Mouse (Mus musculus) heart, postnatal 0 days (tissue): ENCODE measurements around the gene Mtfmt. TPM values are rescaled to one million over a fixed set of nuclear protein-coding genes. Genes with fewer than 3 reads are reported as not detected.
A peak's percentile ranks its signal among the peaks of the same experiment; 100 is the strongest.

Experiments
- ATAC-seq: fragments of 200-750 bp; cut with Nextera tagmentation; 2 replicates; pipeline ENCODE4 v1.8.0; 2017; ENCODE audit warnings: low read depth, moderate number of reproducible peaks, moderate library complexity; ENCODE audit not compliant: insufficient read depth
- DNase-seq: peaks from one replicate; pipeline ENCODE4 v3.0.0-alpha.2; 2016; ENCODE audit warnings: low spot score
- H3K27ac ChIP-seq: fragments of 300-500 bp; sonication (generic); 2 replicates; pipeline ENCODE4 v1.5.1; 2014; ENCODE audit warnings: low read depth, mild to moderate bottlenecking
- H3K27me3 ChIP-seq: fragments of 300-500 bp; sonication (generic); 2 replicates; pipeline ENCODE4 v1.6.1; 2014; ENCODE audit warnings: low read length, mixed read lengths; ENCODE audit not compliant: control insufficient read depth, insufficient read depth
- H3K36me3 ChIP-seq: fragments of 300-500 bp; sonication (generic); replicated peaks from 2 replicates; pipeline ENCODE4 v1.6.1; 2014; ENCODE audit warnings: low read length, mixed read lengths; ENCODE audit not compliant: control insufficient read depth, insufficient read depth
- H3K4me1 ChIP-seq: fragments of 300-500 bp; sonication (generic); 2 replicates; pipeline ENCODE4 v1.6.1; 2014; ENCODE audit warnings: antibody characterized with exemption; ENCODE audit not compliant: control insufficient read depth, insufficient read depth
- H3K4me2 ChIP-seq: fragments of 300-500 bp; sonication (generic); 2 replicates; pipeline ENCODE4 v1.6.1; 2014; ENCODE audit warnings: low read depth, mild to moderate bottlenecking, low read length, moderate library complexity
- H3K4me3 ChIP-seq: fragments of 300-500 bp; sonication (generic); 2 replicates; pipeline ENCODE4 v1.5.1; 2014; ENCODE audit warnings: low read depth, low read length
- H3K9ac ChIP-seq: fragments of 300-500 bp; sonication (generic); replicated peaks from 2 replicates; pipeline ENCODE4 v1.6.1; 2014; ENCODE audit warnings: low read depth, low read length, mixed read lengths
- H3K9me3 ChIP-seq: fragments of 300-500 bp; sonication (generic); replicated peaks from 2 replicates; pipeline ENCODE4 v1.6.1; 2016; ENCODE audit warnings: low read length; ENCODE audit not compliant: control insufficient read depth
- CTCF ChIP-seq: IDR thresholded peaks from 2 replicates; pipeline ENCODE4 v1.5.1; 2016; ENCODE audit warnings: antibody characterized with exemption, control low read depth, low read depth
- EP300 ChIP-seq: IDR thresholded peaks from 2 replicates; pipeline ENCODE4 v1.6.1; 2016; ENCODE audit warnings: antibody characterized with exemption, low read depth
- WGBS: fragments of 180-500 bp; shearing (Covaris S2); extraction: QIAGEN DNeasy Blood & Tissue Kit; methylation state at CpG from one replicate; pipeline ENCODE4 v1.1.7; 2014; 5-methylcytosine and 5-hydroxymethylcytosine counted together
- polyA plus RNA-seq: library from polyadenylated mRNA; unstranded; fragments of >200 nt; fragmentation: Nextera tagmentation; extraction: Ambion mirVana; gene quantifications from 2 replicates; pipeline ENCODE4 v1.2.1, GENCODE M21; 2015
- total RNA-seq: library from RNA; depleted of rRNA; stranded (reverse); fragments of >200 nt; gene quantifications from 2 replicates; pipeline ENCODE4 v1.2.3, GENCODE M21; 2014; ENCODE audit warnings: low replicate concordance

The Mtfmt gene
- total and polyA plus RNA-seq, 2 experiments from 2014 or later: 9.1 to 15.9 TPM

DNA sequence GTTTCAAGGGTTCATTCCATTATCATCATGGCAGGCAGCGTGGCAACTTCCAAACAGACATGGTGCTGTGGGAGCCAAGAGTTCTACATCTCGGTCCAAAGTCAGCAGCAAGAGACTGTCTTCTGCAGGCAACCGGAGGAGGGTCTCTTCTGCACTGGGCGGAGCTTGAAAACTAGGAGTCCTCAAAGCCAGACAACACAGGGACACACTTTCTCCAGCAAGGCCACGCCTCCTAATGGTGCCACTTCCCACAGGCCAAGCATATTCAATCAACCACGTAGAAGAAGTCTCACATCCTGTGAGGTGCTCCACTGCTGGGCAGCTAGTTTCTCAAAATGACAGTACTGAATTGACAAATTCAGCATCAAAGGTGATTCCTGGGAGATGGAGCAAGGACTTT, 12.4 kb downstream of the Mtfmt start:
- DNase-seq: no peak
- Histone ChIP-seq H3K9me3 (no peaks in the 10 kb centered on the region), H3K27me3 (no peaks in the 10 kb centered on the region), H3K36me3 (peaks cover 70% of the 10 kb centered on the region), H3K4me2 (no peak overlapping the region), H3K4me1 (no peaks in the 10 kb centered on the region), H3K4me3 (no peak overlapping the region), H3K27ac (no peak overlapping the region), H3K9ac (no peak overlapping the region)
- ATAC-seq: no peak
- TF ChIP-seq CTCF: no peak
- TF ChIP-seq EP300: no peak
- WGBS: 89% methylated on average over 6 of the region's 6 CpGs

DNA sequence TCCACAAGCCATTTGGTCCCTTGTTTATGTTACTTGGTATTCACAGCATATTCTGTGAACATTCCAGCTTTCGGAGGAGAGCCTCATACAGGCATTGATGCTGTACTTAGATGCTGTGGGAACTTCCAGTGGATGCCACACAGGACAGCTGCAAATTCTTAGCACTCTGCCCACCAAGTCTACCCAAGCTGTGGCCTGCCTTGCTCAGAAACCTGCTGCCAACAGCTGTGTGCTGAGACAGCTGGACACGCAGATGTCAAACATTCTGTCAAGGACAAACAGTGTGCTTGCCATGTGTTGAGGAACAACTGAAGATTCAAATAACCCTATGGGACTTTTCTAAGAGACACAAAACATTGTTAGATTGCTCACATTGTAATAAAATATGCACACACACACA, 23.4 kb downstream of the Mtfmt start:
- Histone ChIP-seq H3K4me1 (peaks cover 15% of the 10 kb centered on the region), H3K36me3 (no peaks in the 10 kb centered on the region), H3K27ac (no peak overlapping the region), H3K9ac (no peak overlapping the region), H3K4me2 (no peak overlapping the region), H3K27me3 (no peaks in the 10 kb centered on the region), H3K9me3 (no peaks in the 10 kb centered on the region), H3K4me3 (no peak overlapping the region)
- no peak for TF ChIP-seq EP300
- no peak for TF ChIP-seq CTCF
- no peak for DNase-seq
- no peak for ATAC-seq
- WGBS: 80% methylated on average over 2 of the region's 2 CpGs

- H3K4me3 ChIP-seq: peak overlapping the region; percentile 80
- no peaks in the 10 kb centered on the region for H3K9me3 ChIP-seq
- DNase-seq: no peak
- H3K27me3 ChIP-seq: no peaks in the 10 kb centered on the region
- no peak for ATAC-seq
- TF ChIP-seq CTCF (no peak), EP300 (no peak)
- peak overlapping the region; percentile 70 for H3K4me2 ChIP-seq
- peak overlapping the region; percentile 34; the same call in 1 of the 2 replicates for H3K27ac ChIP-seq
- H3K36me3 ChIP-seq: no peaks in the 10 kb centered on the region
- 0 out of 2 replicates have a peak overlapping the region, but pooled peaks have one; percentile 64 for H3K9ac ChIP-seq
- 55% methylated on average over 3 of the region's 3 CpGs for WGBS
- H3K4me1 ChIP-seq: peaks cover 15% of the 10 kb centered on the region
These were observed 24.6 kb downstream of the Mtfmt start for GRCm38 (mm10) chr9:65460198-65460597.

DNA sequence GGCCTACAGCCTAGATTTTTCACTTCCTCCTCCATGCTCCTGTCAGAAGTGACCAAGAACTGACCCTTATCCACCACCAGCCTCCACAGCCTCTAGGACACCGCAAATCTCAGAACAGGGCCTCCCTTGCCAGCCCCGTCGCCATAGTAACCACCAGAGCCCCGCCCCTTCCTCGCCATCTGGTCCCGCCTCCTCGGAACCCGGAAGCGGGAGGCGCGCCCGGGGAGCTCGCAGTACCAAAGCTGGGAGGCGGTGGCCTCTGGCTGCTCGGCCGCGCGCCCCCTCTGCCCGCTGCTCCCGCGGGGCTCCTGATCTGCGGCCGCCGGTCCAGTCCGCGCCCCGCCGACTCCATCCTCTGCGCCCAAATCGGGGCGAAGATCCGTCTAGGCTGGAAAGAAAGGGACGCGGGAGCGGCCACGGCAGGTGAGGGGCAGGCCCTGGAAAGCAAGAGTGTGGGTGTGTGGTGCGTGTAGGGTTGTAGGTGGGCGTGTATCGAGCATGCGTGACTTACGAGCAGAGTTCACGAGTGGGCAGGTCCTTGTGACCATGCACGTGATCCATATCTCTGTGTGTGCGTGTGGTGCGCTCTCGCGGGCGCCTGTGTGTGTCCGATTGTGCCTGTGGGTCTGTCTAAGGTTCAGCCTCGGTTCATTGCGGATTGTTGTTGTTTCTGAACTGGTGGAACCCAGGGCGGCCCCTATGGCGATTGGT, 25.3 kb downstream of the Mtfmt start, which contains the start of gene Spg21:
TSS of gene Spg21 (plus strand) at position 216 of the 711 bp plus-strand sequence.
- under 1% methylated on average over 53 of the region's 53 CpGs for WGBS
- peak within 1 kb of the TSS; percentile 80 for H3K4me3 ChIP-seq
- peak within 1 kb of the TSS; percentile 70 for H3K4me2 ChIP-seq
- no peaks in the 10 kb centered on the region for H3K27me3 ChIP-seq
- H3K27ac ChIP-seq: peak within 1 kb of the TSS; percentile 59
- H3K4me1 ChIP-seq: peaks cover 15% of the 10 kb centered on the region
- H3K9me3 ChIP-seq: no peaks in the 10 kb centered on the region
- peak within 1 kb of the TSS; percentile 64 for H3K9ac ChIP-seq
- H3K36me3 ChIP-seq: peaks cover under 1% of the 10 kb centered on the region; the same call in 1 of the 2 replicates
- no peak for TF ChIP-seq EP300
- DNase-seq: peak; percentile 88
- peak; percentile 98 for ATAC-seq

- no peaks in the 10 kb centered on the region for H3K27me3 ChIP-seq
- ATAC-seq (no peak), DNase-seq (no peak)
- no peak overlapping the region for H3K4me2 ChIP-seq
- peaks cover 7% of the 10 kb centered on the region; the same call in 1 of the 2 replicates for H3K36me3 ChIP-seq
- H3K4me3 ChIP-seq: no peak overlapping the region
- no peak overlapping the region for H3K9ac ChIP-seq
- H3K4me1 ChIP-seq: peaks cover 15% of the 10 kb centered on the region
- 70% methylated on average over 5 of the region's 5 CpGs for WGBS
- TF ChIP-seq CTCF (no peak), EP300 (no peak)
- no peaks in the 10 kb centered on the region for H3K9me3 ChIP-seq
- no peak overlapping the region for H3K27ac ChIP-seq
These were observed 27.0 kb downstream of the Mtfmt start for GRCm38 (mm10) chr9:65462544-65462943.
